Mouse (Mus musculus) midbrain, embryonic 16.5 days (tissue): ENCODE results near the gene Psmb9. TPM values are rescaled to one million over a fixed set of nuclear protein-coding genes. Genes with fewer than 3 reads are reported as not detected.
"Not testable (repeated sequence)": the region's sequence is repeated elsewhere in the genome, so short reads cannot be mapped to it uniquely, and the experiment has no call there.

ENCODE experiments used
- ATAC-seq: fragments of 200-750 bp; cut with Nextera tagmentation; 2 replicates; pipeline ENCODE4 v1.8.0; 2017; ENCODE audit warnings: moderate TSS enrichment
- H3K27ac ChIP-seq: fragments of 300-500 bp; sonication (generic); 2 replicates; pipeline ENCODE4 v1.5.1; 2014; ENCODE audit warnings: mild to moderate bottlenecking, low read length, mixed read lengths
- H3K27me3 ChIP-seq: fragments of 300-500 bp; sonication (generic); 2 replicates; pipeline ENCODE4 v1.6.1; 2014; ENCODE audit warnings: low read depth, low read length, mixed read lengths; ENCODE audit not compliant: control insufficient read depth, insufficient read depth
- H3K36me3 ChIP-seq: fragments of 300-500 bp; sonication (generic); 2 replicates; pipeline ENCODE4 v1.6.1; 2014; ENCODE audit warnings: mild to moderate bottlenecking, low read length, moderate library complexity, mixed read lengths; ENCODE audit not compliant: control insufficient read depth, insufficient read depth
- H3K4me1 ChIP-seq: fragments of 300-500 bp; sonication (generic); 2 replicates; pipeline ENCODE4 v1.6.1; 2014; ENCODE audit warnings: mild to moderate bottlenecking, low read length, mixed read lengths; ENCODE audit not compliant: control insufficient read depth, insufficient read depth
- H3K4me2 ChIP-seq: fragments of 300-500 bp; sonication (generic); 2 replicates; pipeline ENCODE4 v1.6.1; 2014; ENCODE audit warnings: mild to moderate bottlenecking, low read length, mixed read lengths
- H3K4me3 ChIP-seq: fragments of 300-500 bp; sonication (generic); 2 replicates; pipeline ENCODE4 v1.5.1; 2014; ENCODE audit warnings: low read depth, mild to moderate bottlenecking, low read length, moderate library complexity, mixed read lengths
- H3K9ac ChIP-seq: fragments of 300-500 bp; sonication (generic); 2 replicates; pipeline ENCODE4 v1.6.1; 2014; ENCODE audit warnings: low read depth, low read length, mixed read lengths
- H3K9me3 ChIP-seq: fragments of 300-500 bp; sonication (generic); replicated peaks from 2 replicates; pipeline ENCODE4 v1.6.1; 2014; ENCODE audit warnings: mild to moderate bottlenecking, low read length, mixed read lengths; ENCODE audit not compliant: control insufficient read depth, poor library complexity, severe bottlenecking
- WGBS: fragments of 180-500 bp; shearing (Covaris S2); extraction: QIAGEN DNeasy Blood & Tissue Kit; methylation state at CpG from one replicate; pipeline ENCODE4 v1.1.7; 2014; 5-methylcytosine and 5-hydroxymethylcytosine counted together
- polyA plus RNA-seq: library from polyadenylated mRNA; unstranded; fragments of >200 nt; fragmentation: Nextera tagmentation; extraction: Ambion mirVana; gene quantifications from 2 replicates; pipeline ENCODE4 v1.2.1, GENCODE M21; 2015

Psmb9 gene
- polyA plus RNA-seq, result 1.1 and 1.7 TPM in 2 replicates

- ATAC-seq, result peak; percentile 95
- Histone ChIP-seq H3K27me3 (peaks cover 49% of the 10 kb centered on the region), H3K9ac (peak within 1 kb of the TSS; percentile 59), H3K4me3 (peak within 1 kb of the TSS; percentile 47), H3K4me2 (peak within 1 kb of the TSS; percentile 70), H3K9me3 (no peaks in the 10 kb centered on the region), H3K36me3 (no peaks in the 10 kb centered on the region), H3K4me1 (peaks cover 10% of the 10 kb centered on the region; the same call in 1 of the 2 replicates), H3K27ac (no peak within 1 kb of the TSS)
- 0% methylated on average over 46 of the region's 46 CpGs for WGBS
These were observed at the start of gene Psmb9, which contains the start of gene Tap1 for GRCm38 (mm10) chr17:34187261-34187916. Gene Psmb9 (minus strand): TSS chr17:34187764. Gene Tap1 (plus strand): TSS chr17:34187553.

- Histone ChIP-seq H3K36me3 (no peaks in the 10 kb centered on the region), H3K4me2 (no peak overlapping the region), H3K9me3 (no peaks in the 10 kb centered on the region; the same call in 1 of the 2 replicates), H3K4me3 (no peak overlapping the region), H3K27ac (no peak overlapping the region), H3K9ac (no peak overlapping the region), H3K4me1 (no peaks in the 10 kb centered on the region), H3K27me3 (no peaks in the 10 kb centered on the region)
- ATAC-seq, result no peak
- 79% methylated on average over 5 of the region's 5 CpGs for WGBS
These were observed 49.1 kb upstream of the Psmb9 start for GRCm38 (mm10) chr17:34236691-34237090.

- WGBS, result 45% methylated on average over 9 of the region's 9 CpGs
- Histone ChIP-seq H3K36me3 (no peaks in the 10 kb centered on the region), H3K4me1 (no peaks in the 10 kb centered on the region), H3K4me2 (no peak overlapping the region), H3K4me3 (no peak overlapping the region), H3K27me3 (no peaks in the 10 kb centered on the region), H3K9ac (no peak overlapping the region), H3K9me3 (no peaks in the 10 kb centered on the region), H3K27ac (no peak overlapping the region)
- no peak for ATAC-seq
These were observed 47.4 kb upstream of the Psmb9 start for GRCm38 (mm10) chr17:34234926-34235325.

- H3K4me1 ChIP-seq, H3K27ac ChIP-seq, H3K36me3 ChIP-seq, H3K9me3 ChIP-seq, ATAC-seq, H3K9ac ChIP-seq, H3K27me3 ChIP-seq, H3K4me2 ChIP-seq, H3K4me3 ChIP-seq: not testable (repeated sequence)
- whole genome bisulfite sequencing, result 97% methylated on average over 5 of the region's 7 CpGs
These were observed 44.5 kb upstream of the Psmb9 start for GRCm38 (mm10) chr17:34232021-34232420.

GRCm38 (mm10) chr17:34230971-34231370 lies 43.4 kb upstream of the Psmb9 start:
- not testable (repeated sequence) for H3K4me3 ChIP-seq, H3K4me1 ChIP-seq, H3K9ac ChIP-seq, H3K27me3 ChIP-seq, H3K9me3 ChIP-seq, H3K27ac ChIP-seq, H3K36me3 ChIP-seq, ATAC-seq, H3K4me2 ChIP-seq
- WGBS, result 97% methylated on average over 6 of the region's 9 CpGs

GRCm38 (mm10) chr17:34225911-34226310 lies 38.3 kb upstream of the Psmb9 start:
- not testable (repeated sequence) for H3K4me1 ChIP-seq, ATAC-seq, H3K36me3 ChIP-seq, H3K4me3 ChIP-seq, H3K9me3 ChIP-seq, H3K27ac ChIP-seq, H3K9ac ChIP-seq, H3K4me2 ChIP-seq, H3K27me3 ChIP-seq
- WGBS, result 95% methylated on average over 11 of the region's 23 CpGs

GRCm38 (mm10) chr17:34225426-34225825 lies 37.9 kb upstream of the Psmb9 start:
- no peak overlapping the region for H3K4me3 ChIP-seq
- WGBS, result 97% methylated on average over 8 of the region's 8 CpGs
- no peaks in the 10 kb centered on the region for H3K27me3 ChIP-seq
- H3K4me1 ChIP-seq, result no peaks in the 10 kb centered on the region
- H3K9me3 ChIP-seq, result no peaks in the 10 kb centered on the region
- no peak for ATAC-seq
- H3K27ac ChIP-seq, result no peak overlapping the region
- H3K4me2 ChIP-seq, result no peak overlapping the region
- no peak overlapping the region for H3K9ac ChIP-seq
- H3K36me3 ChIP-seq, result no peaks in the 10 kb centered on the region

GRCm38 (mm10) chr17:34224816-34225215 lies 37.3 kb upstream of the Psmb9 start:
- no peak overlapping the region for H3K4me3 ChIP-seq
- H3K27ac ChIP-seq, result no peak overlapping the region
- WGBS, result 93% methylated on average over 3 of the region's 3 CpGs
- no peak for ATAC-seq
- no peaks in the 10 kb centered on the region for H3K4me1 ChIP-seq
- H3K27me3 ChIP-seq, result no peaks in the 10 kb centered on the region
- H3K4me2 ChIP-seq, result no peak overlapping the region
- no peaks in the 10 kb centered on the region for H3K36me3 ChIP-seq
- no peak overlapping the region for H3K9ac ChIP-seq
- H3K9me3 ChIP-seq, result no peaks in the 10 kb centered on the region

GRCm38 (mm10) chr17:34220401-34220800 lies 32.8 kb upstream of the Psmb9 start:
- not testable (repeated sequence) for H3K4me3 ChIP-seq, H3K9ac ChIP-seq, H3K27ac ChIP-seq, ATAC-seq, H3K4me2 ChIP-seq, H3K4me1 ChIP-seq, H3K36me3 ChIP-seq, H3K9me3 ChIP-seq, H3K27me3 ChIP-seq
- 100% methylated on average over 4 of the region's 16 CpGs for WGBS
